Mouse (Mus musculus): ENCODE measurements around the gene Snapc3. TPM values are rescaled to one million over a fixed set of nuclear protein-coding genes. Genes with fewer than 3 reads are reported as not detected.

Gene Snapc3
- total and polyA plus RNA-seq, 3 experiments: 12.0 to 16.9 TPM; not detected in 1

DNA sequence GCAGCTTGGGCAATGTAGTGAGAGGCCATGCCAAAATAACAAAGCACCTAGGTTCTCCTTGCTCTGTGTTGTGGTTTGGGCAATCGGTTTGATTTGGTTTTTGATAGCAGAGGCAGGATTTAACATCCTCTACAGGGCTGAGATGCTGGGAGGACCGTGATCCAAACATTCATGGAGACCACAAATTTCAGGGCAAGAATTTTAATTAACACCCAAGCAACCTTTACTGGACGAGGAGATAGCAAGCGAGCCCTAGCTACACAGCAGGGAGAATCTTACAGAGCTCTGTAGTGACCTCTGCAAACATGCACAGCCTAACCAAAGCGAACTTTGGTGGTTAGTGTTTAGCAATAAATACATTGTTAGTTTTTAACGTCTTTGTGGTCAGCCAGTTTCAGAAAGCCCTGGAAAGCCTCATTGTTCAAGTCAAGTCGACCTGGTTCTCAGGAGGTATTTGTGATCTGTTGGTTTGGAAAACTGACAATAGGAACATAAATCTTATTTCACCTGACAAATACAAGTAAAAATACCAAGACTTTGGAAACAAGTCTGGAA lies 41.0 kb upstream of the Snapc3 start:
- no peak for TF ChIP-seq GATA1 (IDR thresholded peaks at IDR 0.05; ENCODE audit: low read depth, low read length)
- no peak for TF ChIP-seq MXI1 (IDR thresholded peaks at IDR 0.05; ENCODE audit: low read depth, low read length)
- no peak for TF ChIP-seq USF1 (IDR thresholded peaks at IDR 0.05; ENCODE audit: low read depth, low read length)
- TF ChIP-seq POLR2A (IDR thresholded peaks at IDR 0.05; ENCODE audit: control insufficient read depth in 1 of 2, insufficient read depth in 1 of 2, low read depth in 1 of 2, low read length in 2 of 2, poor library complexity in 1 of 2): no peak
- TF ChIP-seq KAT2A (conservative IDR thresholded peaks at IDR 0.05; ENCODE audit: low read depth, low read length): no peak
- no peak for TF ChIP-seq MAFK (IDR thresholded peaks at IDR 0.05; ENCODE audit: borderline replicate concordance, low read depth, low read length)
- no peak for TF ChIP-seq EP300 (IDR thresholded peaks at IDR 0.05; ENCODE audit: low read depth in 1 of 2, low read length in 2 of 2)
- no peak for TF ChIP-seq HCFC1 (IDR thresholded peaks at IDR 0.05; ENCODE audit: low read depth, low read length)
- TF ChIP-seq SMC3 (IDR thresholded peaks at IDR 0.05; ENCODE audit: low read depth, low read length): no peak
- no peak for TF ChIP-seq ZKSCAN1 (IDR thresholded peaks at IDR 0.05; ENCODE audit: low read depth, low read length)
- no peak for TF ChIP-seq JUND (IDR thresholded peaks at IDR 0.05; ENCODE audit: low read depth, low read length)
- TF ChIP-seq SIN3A (IDR thresholded peaks at IDR 0.05; ENCODE audit: low read length): no peak
- TF ChIP-seq MYC (IDR thresholded peaks at IDR 0.05; ENCODE audit: low read depth, low read length): no peak
- TF ChIP-seq ZNF384 (IDR thresholded peaks at IDR 0.05; ENCODE audit: low read depth, low read length): no peak
- Histone ChIP-seq H3K9ac (ENCODE audit: control insufficient read depth, low read depth, low read length, poor library complexity, severe bottlenecking) (no peak overlapping the region), H3K27me3 (ENCODE audit: control insufficient read depth in 1 of 2, insufficient read depth in 2 of 2, low read length in 2 of 2) (no peaks in the 10 kb centered on the region; a peak in 3 of 4 replicates), H3K27ac (ENCODE audit: control insufficient read depth, low read depth, low read length) (no peak overlapping the region), H3K4me1 (ENCODE audit: control insufficient read depth in 1 of 2, insufficient read depth in 2 of 2, low read length in 2 of 2) (no peaks in the 10 kb centered on the region), H3K79me2 (ENCODE audit: control insufficient read depth, insufficient read depth, low read length, poor library complexity) (no peaks in the 10 kb centered on the region), H3K4me3 (ENCODE audit: control insufficient read depth in 1 of 2, insufficient read depth in 1 of 2, low read depth in 2 of 2, low read length in 2 of 2) (no peak overlapping the region), H3K9me3 (replicated peaks; ENCODE audit: insufficient read depth, low read length) (no peaks in the 10 kb centered on the region), H3K36me3 (ENCODE audit: control insufficient read depth in 1 of 2, insufficient read depth in 2 of 2, low read length in 2 of 2) (no peaks in the 10 kb centered on the region)
- DNase-seq (ENCODE audit: low read depth, low spot score): no peak

DNA sequence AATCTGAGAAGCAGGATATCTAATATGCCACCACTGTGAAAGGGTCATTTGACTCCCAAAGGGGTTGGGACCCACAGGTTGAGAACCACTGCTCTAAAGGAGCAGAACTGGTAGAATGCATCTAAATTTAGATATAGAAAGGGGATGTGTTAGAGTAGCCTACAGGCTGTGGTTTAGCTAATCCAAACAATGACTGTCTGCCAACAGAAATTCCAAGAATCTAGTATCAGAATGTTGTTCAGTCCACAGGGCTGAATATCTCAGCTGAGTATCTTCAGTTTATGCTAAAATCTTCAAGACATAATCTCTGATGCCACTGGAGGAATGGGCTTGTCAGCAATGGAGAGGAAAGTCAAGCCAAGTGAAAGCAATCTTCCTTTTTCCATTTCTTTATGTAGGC lies 38.5 kb upstream of the Snapc3 start:
- DNase-seq (ENCODE audit: low read depth, low spot score): no peak
- Histone ChIP-seq H3K9me3 (replicated peaks; ENCODE audit: insufficient read depth, low read length) (no peaks in the 10 kb centered on the region), H3K27me3 (ENCODE audit: control insufficient read depth in 1 of 2, insufficient read depth in 2 of 2, low read length in 2 of 2) (no peaks in the 10 kb centered on the region; a peak in 3 of 4 replicates), H3K36me3 (ENCODE audit: control insufficient read depth in 1 of 2, insufficient read depth in 2 of 2, low read length in 2 of 2) (peaks cover 0 to 2% of the 10 kb centered on the region in 2 experiments; a peak in 1 of 4 replicates), H3K79me2 (ENCODE audit: control insufficient read depth, insufficient read depth, low read length, poor library complexity) (no peaks in the 10 kb centered on the region), H3K4me3 (ENCODE audit: control insufficient read depth in 1 of 2, insufficient read depth in 1 of 2, low read depth in 2 of 2, low read length in 2 of 2) (no peak overlapping the region), H3K27ac (ENCODE audit: control insufficient read depth, low read depth, low read length) (no peak overlapping the region), H3K9ac (ENCODE audit: control insufficient read depth, low read depth, low read length, poor library complexity, severe bottlenecking) (no peak overlapping the region), H3K4me1 (ENCODE audit: control insufficient read depth in 1 of 2, insufficient read depth in 2 of 2, low read length in 2 of 2) (no peaks in the 10 kb centered on the region)
- TF ChIP-seq MYC (IDR thresholded peaks at IDR 0.05; ENCODE audit: low read depth, low read length) (no peak), MYB (IDR thresholded peaks at IDR 0.05; ENCODE audit: low read depth, low read length) (no peak), HCFC1 (IDR thresholded peaks at IDR 0.05; ENCODE audit: low read depth, low read length) (no peak), E2F4 (IDR thresholded peaks at IDR 0.05; ENCODE audit: borderline replicate concordance, low read depth, low read length) (no peak)
